Mouse (Mus musculus) layer of hippocampus, adult 9-10 months (tissue): ENCODE results near the gene Tra2b.
"Not testable (repeated sequence)": the region's sequence is repeated elsewhere in the genome, so short reads cannot be mapped to it uniquely, and the experiment has no call there.

ENCODE experiments used
- DNase-seq: peaks from one replicate; pipeline ENCODE4 v3.0.0; 2022; ENCODE audit warnings: low spot score

Tra2b gene

DNA sequence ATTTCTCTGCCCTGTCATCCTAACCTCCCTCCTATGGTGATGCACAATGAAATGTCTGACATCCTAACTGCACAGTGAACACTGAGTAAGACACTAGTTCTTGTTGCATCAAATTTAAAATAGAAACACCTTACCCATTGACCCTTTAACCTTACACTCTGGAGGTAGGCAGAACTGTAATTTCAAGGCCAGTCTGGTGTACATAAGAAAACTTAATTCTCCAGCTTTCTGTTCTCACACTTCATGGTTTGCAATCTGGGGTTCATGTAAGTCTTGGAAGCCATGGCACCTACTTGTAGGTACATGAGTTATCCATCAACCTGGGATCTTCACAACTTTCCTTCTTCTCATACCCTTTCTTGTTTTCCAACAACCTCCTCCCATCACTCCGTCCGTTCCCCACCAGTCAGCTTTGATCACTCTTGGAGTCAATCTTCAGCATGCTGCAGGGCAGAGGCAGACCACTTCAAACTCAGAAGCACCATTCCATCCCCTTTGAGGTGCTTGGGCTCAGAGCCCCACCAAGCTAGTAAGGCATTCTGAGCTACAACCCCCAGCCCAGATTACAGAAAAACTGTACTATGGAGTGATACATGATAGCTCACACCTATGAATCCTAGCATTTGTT, 23.5 kb downstream of the Tra2b start:
- no peak for DNase-seq

DNA sequence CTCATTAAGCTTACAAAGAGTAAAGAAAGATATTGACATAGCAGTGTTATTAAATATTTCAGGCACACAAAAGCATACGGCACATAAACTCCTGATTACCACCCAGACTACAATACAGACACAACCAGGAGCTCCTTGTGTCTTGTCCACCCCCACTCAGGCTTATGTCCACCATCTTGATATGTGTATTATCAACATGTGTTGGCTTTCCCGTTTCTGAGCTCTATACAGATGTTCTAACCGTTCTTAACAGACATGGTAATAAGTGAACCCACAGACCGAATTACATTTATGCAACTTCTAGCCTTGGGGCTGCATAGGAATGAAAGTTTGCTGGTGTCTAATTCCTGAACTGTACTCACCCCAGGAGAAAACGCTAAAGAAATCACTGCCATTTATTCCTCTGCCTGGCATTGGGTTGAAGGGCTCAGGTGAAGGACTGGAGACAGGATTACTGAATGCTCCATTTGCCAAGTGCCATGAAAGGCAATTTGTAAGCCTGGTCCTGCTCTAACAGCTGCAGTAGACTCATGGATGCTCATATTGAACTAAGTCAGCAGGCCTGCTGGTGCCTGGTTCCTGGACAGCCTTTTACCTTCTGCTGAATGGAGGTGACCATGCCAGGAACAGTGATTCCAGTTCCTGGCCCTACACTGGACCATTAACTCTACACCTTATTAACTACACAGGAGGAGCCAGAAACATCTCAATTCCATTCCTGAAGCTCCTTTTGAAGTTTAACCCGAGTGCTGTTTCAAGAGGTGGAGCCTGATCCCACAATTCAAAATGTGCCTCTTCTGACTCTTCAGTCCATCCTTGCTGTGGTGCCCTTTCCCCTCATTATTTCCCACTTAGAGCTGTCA, 24.2 kb downstream of the Tra2b start:
- DNase-seq = no peak

DNA sequence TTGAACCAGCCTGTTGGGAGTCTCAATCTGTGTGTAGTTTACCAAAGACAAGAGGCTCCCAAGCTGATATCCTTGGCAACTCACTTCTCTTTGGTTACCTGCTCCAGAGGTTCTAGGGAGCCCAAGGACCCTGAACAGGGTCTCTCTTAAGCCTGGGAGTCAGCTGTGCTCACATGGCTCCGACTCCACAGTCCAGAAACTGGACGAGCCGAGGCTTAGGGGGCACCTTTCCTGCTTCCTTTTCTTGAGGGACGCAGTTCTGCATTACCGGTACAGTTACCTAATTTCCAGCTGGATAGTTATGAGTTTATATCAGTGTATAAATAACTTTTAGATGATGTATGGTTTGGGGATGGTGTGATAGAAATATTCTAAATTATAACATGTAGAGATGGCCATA, 24.9 kb downstream of the Tra2b start:
- no peak for DNase-seq

DNA sequence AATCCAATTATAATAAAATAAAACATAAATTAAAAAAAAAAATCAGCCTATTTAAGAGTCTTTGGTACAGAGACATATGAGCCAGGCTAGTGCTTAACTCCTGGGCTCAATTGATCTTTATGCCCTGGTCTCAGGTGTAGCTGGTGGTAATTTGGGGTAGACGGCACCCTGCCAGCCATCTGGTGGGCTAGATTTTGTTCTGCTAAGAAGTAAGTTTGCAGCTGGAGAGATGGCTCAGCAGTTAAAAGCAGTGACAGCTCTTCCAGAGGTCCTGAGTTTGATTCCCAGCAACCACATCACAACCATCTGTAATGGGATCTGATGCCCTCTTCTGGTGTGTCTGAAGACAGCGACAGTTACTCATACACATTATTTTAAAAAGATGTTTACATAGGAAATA, 25.8 kb downstream of the Tra2b start:
- DNase-seq = no peak

DNA sequence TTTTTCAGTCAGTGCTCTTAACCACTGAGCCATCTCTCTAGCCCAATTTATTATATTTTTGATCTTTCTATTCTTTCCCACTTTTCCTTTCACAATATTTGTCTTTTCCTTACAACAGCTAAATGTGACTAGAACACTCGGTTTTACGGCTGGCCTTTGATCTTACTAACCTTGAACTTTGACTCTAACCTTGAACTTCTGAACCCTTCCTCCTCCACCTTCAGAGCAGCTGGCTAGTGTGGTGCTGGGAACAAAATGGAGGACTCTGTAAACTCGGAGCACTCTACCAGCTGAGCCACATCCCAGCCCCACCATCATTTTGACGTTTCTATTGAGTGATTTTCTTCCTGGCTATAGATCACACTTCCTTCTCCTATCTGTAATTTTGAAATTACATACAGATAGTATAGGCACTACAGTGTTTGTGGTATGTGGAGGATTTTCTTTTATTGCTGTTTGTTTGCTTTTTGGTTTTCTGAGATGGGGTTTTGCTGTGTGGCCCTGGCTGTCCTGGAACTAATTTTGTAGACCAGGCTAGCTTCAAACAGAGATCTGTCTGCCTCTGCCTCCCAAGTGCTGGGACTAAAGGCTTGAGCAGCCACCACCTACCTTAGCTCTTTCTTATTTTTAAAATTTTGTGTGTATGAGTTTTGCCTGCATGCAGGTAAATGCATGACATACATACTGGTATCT, 26.7 kb downstream of the Tra2b start:
- no peak for DNase-seq

DNA sequence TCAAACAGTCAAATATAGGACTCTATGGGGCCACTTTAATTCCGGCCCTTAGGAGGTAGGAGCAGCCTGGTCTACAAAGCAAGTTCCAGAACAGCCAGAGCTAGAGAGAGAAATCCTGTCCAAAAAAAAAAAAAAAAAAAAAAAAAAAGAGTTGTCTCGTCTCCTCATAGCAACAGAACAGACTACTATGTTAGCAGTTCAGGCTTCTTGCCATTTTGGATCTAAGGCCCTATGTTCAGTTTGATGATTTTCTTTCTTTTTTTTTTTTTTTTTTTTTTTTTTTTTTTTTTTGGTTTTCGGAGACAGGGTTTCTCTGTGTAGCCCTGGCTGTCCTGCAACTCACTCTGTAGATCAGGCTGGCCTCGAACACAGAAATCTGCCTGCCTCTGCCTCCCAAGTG, 27.4 kb downstream of the Tra2b start:
- DNase-seq = not testable (repeated sequence)

DNA sequence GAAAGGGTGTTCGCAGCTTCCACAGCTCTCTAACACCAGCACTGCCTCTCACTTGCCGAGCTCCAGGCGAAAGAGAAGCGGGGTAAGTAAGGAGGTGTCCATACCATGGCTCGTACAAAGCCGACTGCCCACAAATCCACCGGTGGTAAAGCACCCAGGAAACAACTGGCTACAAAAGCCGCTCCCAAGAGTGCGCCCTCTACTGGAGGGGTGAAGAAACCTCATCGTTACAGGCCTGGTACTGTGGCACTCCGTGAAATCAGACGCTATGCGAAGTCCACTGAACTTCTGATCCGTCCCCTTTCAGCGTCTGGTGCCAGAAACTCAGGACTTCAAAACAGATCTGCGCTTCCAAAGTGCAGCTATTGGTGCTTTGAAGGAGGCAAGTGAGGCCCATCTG, 29.0 kb downstream of the Tra2b start:
- DNase-seq = no peak

DNA sequence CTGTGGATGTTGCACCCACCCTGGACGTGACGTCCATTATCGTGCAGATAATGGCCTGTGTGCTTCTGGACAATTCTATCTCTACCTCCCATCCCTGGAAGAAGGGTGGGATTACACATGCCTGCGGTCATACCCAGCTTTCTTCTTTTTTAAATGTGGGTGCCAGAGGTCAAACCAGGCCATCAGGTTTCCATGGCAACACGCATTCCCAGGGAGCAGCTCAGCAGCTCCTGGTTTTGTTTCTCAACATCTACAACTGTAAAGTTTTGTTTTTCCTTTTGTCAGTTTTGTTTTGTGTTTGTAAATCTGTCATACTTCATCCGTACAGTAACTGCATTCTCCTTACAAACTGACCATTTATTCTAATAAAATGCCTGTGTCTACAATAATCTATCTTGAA, 31.3 kb downstream of the Tra2b start:
- no peak for DNase-seq

DNA sequence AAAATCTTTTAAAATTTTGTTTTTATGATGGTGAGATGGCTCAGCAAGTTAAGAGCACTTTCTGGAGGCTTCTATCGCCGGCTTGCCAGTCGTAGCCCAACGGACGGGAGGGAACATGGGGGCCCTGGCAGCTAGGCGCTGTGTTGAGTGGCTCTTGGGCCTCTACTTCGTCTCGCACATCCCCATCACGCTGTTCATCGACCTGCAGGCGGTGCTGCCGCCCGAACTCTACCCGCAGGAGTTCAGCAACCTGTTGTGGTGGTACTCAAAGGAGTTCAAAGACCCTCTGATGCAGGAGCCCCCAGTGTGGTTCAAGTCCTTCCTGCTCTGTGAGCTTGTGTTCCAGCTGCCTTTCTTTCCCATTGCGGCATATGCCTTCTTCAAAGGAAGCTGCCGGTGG, 35.5 kb downstream of the Tra2b start:
- not testable (repeated sequence) for DNase-seq

DNA sequence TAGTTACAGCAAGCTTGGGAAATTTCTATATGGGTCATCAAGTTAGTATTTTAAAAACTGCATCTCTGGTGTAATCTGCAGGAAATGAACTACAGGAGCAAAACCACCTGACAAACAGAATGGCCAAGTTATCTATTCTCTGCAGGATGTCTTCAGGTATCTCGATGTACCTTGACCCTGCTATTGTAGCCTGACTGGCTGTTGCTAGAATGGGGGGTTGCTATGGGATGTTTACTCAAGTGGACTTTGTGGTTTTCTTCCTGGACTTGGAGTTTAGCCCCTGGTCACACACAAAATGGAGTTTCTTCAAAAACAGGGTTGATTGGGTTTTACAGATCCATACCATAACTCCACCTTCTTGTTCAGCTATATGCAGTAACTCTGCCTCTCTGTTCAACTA, 62.3 kb downstream of the Tra2b start:
- no peak for DNase-seq

DNA sequence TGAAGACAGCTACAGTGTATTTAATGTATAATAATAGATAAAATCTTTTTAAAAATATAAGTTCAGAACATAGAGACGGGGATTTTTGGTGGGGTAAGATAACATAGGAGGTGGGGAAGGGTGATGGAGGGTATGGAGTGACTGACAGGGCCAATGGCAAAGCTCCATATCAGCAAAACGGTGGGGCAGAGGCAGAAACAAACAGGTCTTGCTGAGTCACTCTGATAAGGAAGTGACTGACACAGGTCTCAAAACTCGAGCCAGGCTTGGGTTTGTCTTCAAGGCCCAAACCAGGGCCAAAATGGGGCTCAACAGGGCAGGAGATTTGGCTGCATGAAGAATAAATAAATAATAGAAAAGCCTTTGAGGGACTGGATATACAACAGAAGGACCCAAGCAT, 63.9 kb downstream of the Tra2b start:
- no peak for DNase-seq

DNA sequence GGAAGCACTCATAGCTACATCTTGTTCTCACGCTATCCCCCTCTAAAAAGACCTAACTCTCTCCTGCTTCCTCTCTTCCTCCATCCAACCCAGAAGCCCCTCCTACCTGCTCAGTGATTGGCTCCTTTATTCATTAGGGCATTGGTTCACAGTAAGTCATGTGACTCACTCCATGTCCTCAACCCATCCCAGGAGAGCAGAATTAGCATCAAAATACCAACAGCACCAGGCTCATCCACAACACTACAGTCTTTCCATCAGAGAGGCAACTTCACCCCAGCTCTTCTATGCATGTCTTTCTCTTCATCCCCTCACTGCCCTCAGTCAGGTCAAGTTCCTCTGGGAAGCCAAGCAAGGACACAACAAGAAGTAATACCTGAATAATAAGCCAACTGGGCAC, 65.3 kb downstream of the Tra2b start:
- DNase-seq = no peak
